Mouse (Mus musculus): ENCODE measurements around the gene Slc24a2.

DNA sequence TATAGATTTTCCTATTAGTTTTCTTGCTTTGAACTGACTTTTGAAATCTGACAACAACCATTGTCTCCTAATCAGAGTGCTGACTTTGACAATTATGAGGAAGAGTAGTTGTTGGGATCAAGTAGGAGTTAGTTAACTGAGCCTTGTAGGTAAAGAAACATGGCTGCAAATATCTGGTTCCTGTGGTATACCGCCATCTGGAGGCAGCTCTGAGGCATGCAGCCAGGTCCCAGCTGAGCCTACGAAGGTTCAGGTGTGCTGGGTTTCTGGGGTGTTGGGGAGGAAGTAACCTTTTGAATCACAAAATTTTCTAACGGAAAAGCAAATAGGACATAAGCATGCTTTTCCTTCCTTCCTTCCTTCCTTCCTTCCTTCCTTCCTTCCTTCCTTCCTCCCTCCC is 237.8 kb downstream of the Slc24a2 start:
- TF ChIP-seq CTCF (IDR thresholded peaks at IDR 0.05; ENCODE audit: insufficient read depth, low read depth, low read length) (no peak), POLR2A (IDR thresholded peaks at IDR 0.05; ENCODE audit: insufficient read depth, low read depth, low read length) (no peak)
